Mouse (Mus musculus) left cerebral cortex, postnatal 4 days (tissue): ENCODE measurements around the gene Col4a6. TPM values are rescaled to one million over a fixed set of nuclear protein-coding genes. Genes with fewer than 3 reads are reported as not detected.

Source experiments
- DNase-seq: peaks from one replicate; pipeline ENCODE4 v3.0.0-alpha.2; 2022
- intact Hi-C: fragments of 180-260 bp; cut with DNase I; formaldehyde crosslinking; loops from one replicate; pipeline ENCODE4 v1.15.1; 2025
- total RNA-seq, 2 experiments: library from RNA; stranded (reverse); gene quantifications; 2 replicates each; pipeline ENCODE4 v1.2.3; 2021

The Col4a6 gene
- 1 to 10 TPM; 3.5 to 5.2 TPM for total RNA-seq

GRCm38 (mm10) chrX:141473470-141474302 is at the start of gene Col4a6:
TSS of gene Col4a6 (minus strand) at chrX:141474076.
- intact Hi-C loops: no loop called here
- peak; percentile 8 for DNase-seq

GRCm38 (mm10) chrX:141503125-141503524 is 29.2 kb upstream of the Col4a6 start:
- intact Hi-C loops: no loop called here
- no peak for DNase-seq

- DNase-seq: no peak
- intact Hi-C loops: no loop called here
Observed at GRCm38 (mm10) chrX:141494545-141494944, 20.7 kb upstream of the Col4a6 start.

GRCm38 (mm10) chrX:141475566-141476327 is 1.9 kb upstream of the Col4a6 start:
- intact Hi-C loops: no loop called here
- peak; percentile 5 for DNase-seq

DNA sequence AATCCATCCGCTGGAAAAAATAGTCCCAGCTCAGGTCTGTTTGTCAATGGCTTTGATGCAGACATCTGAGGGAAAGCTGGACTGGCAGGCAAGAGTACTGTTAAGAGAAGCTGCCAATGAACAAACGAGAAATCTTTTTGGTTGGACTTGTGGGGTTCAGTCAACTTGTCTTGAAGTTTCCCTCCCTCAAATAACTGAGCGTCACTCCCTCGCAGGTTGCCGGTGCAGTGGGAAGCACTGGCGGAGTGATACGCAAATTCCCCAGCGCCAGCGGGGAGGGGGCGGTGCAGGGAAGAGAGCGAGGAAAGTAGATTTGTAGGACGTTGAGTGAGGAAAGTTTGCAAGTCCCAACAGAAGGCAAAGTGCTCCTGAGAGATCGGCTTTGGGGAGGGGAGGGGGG is 1.2 kb upstream of the Col4a6 start, which contains the start of gene Col4a5:
Gene Col4a5, plus strand, starts transcription at position 276 of the 400 bp plus-strand sequence.
- peak; percentile 72 for DNase-seq
- intact Hi-C loops: no loop called here

GRCm38 (mm10) chrX:141447936-141448335 is 25.9 kb downstream of the Col4a6 start:
- intact Hi-C loops: no loop called here
- DNase-seq: no peak

GRCm38 (mm10) chrX:141439423-141439822 is 34.5 kb downstream of the Col4a6 start:
- no peak for DNase-seq
- intact Hi-C loops: no loop called here

DNA sequence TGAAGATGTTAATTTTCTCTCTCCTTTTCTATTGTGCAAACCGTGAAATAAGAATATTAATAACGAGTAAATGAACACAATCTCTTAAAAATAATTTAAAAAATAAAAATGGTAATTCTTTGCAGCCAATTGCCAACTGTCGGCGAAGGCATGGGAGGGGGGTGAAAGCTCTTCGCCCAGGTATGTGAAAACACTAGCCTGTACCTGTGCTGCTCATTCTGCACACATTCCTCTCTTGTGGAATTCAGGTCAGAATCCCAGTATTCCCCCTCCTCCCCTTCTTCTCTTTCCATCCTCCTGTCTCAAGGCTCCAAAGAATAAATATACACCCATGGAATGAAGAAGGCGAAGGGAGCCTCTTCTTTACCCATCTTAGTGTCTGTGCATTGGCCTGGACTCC is 37.1 kb downstream of the Col4a6 start:
- intact Hi-C loops: no loop called here
- no peak for DNase-seq

GRCm38 (mm10) chrX:141415318-141415717 is 58.6 kb downstream of the Col4a6 start:
- intact Hi-C loops: no loop called here
- no peak for DNase-seq

DNA sequence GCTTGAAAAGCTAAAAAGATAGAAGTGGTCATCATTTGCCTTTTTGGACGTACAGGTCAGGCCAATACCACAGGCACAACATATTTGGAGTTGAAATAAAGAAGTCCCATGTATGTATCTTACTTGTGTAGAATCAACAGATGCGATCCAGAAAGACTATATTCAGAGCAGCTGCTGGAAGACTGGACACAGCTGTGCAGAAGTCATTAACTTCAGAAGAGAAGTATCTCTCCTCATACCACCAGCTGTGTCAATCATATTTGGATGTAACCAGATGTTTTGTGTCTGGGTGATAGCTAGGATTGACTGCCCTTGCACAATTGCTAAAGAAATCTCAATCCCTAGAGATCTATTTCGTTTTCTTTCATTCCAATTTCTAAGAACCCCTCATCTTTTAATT is 77.6 kb downstream of the Col4a6 start:
- DNase-seq: no peak
- intact Hi-C loops: no loop called here

GRCm38 (mm10) chrX:141385399-141386105 is 88.3 kb downstream of the Col4a6 start:
- no peak for DNase-seq
- intact Hi-C loops: no loop called here

DNA sequence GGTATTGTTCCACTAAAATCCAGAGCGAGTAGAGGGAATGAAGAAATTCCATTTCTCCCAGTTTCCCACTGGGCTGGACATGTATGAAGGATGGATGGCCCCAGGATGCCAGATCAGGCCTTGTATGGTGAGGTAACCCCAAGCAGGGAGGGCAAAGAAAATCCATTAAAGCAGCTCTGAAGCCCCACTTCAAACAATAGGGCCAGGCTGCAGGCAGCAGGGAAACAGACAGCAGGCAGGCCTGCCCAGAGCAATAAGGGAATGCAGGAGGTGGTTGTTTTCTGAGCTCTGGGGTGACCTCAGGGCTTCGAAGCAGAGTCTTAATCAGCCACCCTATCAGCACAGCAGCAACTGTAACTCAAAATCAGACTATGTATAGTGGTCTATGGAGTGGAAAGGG is 89.2 kb downstream of the Col4a6 start:
- no peak for DNase-seq
- intact Hi-C loops: no loop called here

DNA sequence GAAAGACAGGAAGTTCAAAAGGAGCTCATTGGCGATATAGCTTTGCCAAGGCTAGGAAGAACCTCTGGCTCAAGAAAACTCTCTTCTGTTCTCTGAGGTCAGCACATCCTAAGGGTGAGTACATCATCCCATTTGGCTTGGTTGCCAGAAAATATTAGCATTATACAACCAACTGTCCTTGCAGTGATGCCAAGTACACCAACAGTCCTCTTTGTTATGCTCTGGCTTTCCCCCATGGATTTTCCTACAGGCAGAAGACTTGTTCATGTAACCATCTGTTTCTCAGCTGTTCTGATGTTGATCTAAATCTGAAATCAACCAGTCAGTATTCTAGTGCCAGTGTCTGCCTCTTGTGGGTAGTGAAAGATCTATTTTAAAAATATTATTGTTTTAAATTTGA is 103.6 kb downstream of the Col4a6 start:
- DNase-seq: peak; percentile 1
- intact Hi-C loops: no loop called here

DNA sequence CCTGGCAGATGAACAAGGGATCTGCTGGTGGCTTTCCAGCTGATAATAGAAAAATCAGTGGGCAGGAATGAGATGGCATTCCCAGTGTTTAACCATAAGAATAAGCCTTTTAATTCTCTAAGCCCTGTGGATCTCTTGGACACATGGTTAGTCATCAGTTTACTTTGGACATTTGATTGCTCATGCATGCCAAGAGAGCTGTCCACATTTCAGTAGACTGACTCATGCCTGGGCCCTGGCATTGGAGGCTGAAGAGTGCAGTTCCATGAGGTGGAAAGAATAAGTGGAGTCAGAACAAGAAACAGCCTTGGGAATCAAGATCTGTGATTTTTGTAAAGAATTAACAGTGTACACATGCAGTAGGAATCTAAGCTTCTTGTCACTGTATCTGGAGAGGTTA is 110.5 kb downstream of the Col4a6 start:
- no peak for DNase-seq
- intact Hi-C loops: no loop called here

DNA sequence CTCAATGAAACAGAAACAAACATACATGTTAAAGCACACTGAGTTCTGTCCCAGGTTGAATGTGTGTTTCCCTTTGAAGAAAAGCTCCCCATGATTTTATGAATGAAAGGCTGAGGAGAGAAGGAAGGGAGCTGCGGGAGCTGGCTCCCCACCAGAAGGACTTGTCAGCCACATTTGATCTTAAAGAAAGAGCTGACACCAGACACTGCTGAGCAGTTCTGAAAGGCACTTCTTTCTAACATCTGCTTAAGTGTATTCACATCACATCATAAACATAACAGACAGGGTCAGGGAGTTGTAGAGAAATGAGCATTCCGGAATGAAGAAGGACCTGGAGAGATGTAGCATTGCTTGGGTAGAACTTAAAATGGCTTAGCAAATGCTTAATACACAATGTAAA is 132.5 kb downstream of the Col4a6 start:
- intact Hi-C loops: no loop called here

DNA sequence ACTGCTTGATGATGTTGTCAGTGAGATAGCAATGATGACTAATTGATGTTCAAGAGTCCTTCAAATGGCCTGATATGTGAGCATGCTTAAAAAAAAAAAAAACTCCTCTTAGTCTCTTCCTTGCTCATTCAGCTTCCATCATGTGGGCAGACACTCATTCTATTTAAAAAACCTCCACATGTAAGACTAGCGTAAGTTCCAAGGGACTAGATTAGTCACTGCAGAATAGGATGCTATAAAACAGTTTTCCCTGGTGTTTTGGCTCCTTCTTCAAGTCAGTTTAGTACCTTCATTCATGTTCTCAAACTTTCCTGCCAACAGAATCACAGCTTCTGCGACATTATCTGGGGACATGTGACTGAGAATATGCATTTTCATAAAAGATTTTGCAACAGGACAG is 145.8 kb downstream of the Col4a6 start:
- DNase-seq: no peak
- intact Hi-C loops: no loop called here

More for the DNA sequence above, 132.5 kb downstream of the Col4a6 start:
- peak; percentile 2 for DNase-seq

DNA sequence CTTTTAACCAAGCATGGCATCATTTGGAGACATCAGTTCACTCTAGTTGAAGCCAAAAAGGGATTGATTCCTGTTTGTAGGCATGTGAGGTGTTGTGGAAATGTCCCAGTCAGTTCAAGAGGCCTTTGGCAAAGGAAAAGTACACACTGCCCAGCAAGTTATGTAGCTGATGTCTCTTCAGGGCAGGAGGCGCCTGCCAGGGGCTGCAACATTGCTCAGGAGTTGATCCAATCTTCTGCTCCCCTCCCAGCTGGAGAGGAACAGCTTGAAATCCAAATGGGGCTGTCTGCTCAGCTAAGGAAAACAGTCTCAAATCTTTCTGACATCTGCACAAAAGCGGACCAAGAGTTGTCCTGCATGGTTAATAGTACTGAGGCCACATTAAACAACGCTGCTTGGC is 149.7 kb downstream of the Col4a6 start:
- DNase-seq: peak; percentile 45
- intact Hi-C loops: no loop called here

- DNase-seq: no peak
- intact Hi-C loops: no loop called here
Observed at GRCm38 (mm10) chrX:141316217-141316616, 157.7 kb downstream of the Col4a6 start.

GRCm38 (mm10) chrX:141315795-141316194 is 158.1 kb downstream of the Col4a6 start:
- DNase-seq: no peak
- intact Hi-C loops: no loop called here

- intact Hi-C loops: no loop called here
- DNase-seq: no peak
Observed at GRCm38 (mm10) chrX:141292702-141293462, 181.0 kb downstream of the Col4a6 start.

- intact Hi-C loops: no loop called here
- no peak for DNase-seq
Observed at GRCm38 (mm10) chrX:141276397-141276796, 197.5 kb downstream of the Col4a6 start.
